Mouse (Mus musculus) embryo, embryonic 10 days (tissue): ENCODE results near the gene BC049730.

Source experiments
- DNase-seq: peaks from one replicate; pipeline ENCODE4 v3.0.0-alpha.2; 2015; ENCODE audit warnings: low spot score

The BC049730 gene

GRCm38 (mm10) chr7:24762574-24762973 is 53.5 kb downstream of the BC049730 start:
- DNase-seq, result no peak
